Mouse (Mus musculus) hindbrain, postnatal 0 days (tissue): Measurements from ENCODE around the gene Prtn3. TPM values are rescaled to one million over a fixed set of nuclear protein-coding genes. Genes with fewer than 3 reads are reported as not detected.
A peak's percentile ranks its signal among the peaks of the same experiment; 100 is the strongest.

Source experiments
- ATAC-seq: fragments of 200-750 bp; cut with Nextera tagmentation; 2 replicates; pipeline ENCODE4 v1.8.0; 2017; ENCODE audit warnings: mild to moderate bottlenecking, moderate TSS enrichment, moderate library complexity
- DNase-seq: peaks from one replicate; pipeline ENCODE4 v3.0.0-alpha.2; 2015; ENCODE audit warnings: low spot score
- H3K27ac ChIP-seq: fragments of 300-500 bp; sonication (generic); 2 replicates; pipeline ENCODE4 v1.5.1; 2014; ENCODE audit warnings: mild to moderate bottlenecking
- H3K27me3 ChIP-seq: fragments of 300-500 bp; sonication (generic); 2 replicates; pipeline ENCODE4 v1.6.1; 2014; ENCODE audit warnings: low read length, mixed read lengths; ENCODE audit not compliant: insufficient read depth
- H3K36me3 ChIP-seq: fragments of 300-500 bp; sonication (generic); 2 replicates; pipeline ENCODE4 v1.6.1; 2014; ENCODE audit warnings: low read length, mixed read lengths; ENCODE audit not compliant: insufficient read depth
- H3K4me1 ChIP-seq: fragments of 300-500 bp; sonication (generic); 2 replicates; pipeline ENCODE4 v1.6.1; 2014; ENCODE audit warnings: antibody characterized with exemption, low read length, mixed read lengths; ENCODE audit not compliant: insufficient read depth
- H3K4me2 ChIP-seq: fragments of 300-500 bp; sonication (generic); 2 replicates; pipeline ENCODE4 v1.6.1; 2014; ENCODE audit warnings: low read depth, mild to moderate bottlenecking, low read length, moderate library complexity, mixed read lengths
- H3K4me3 ChIP-seq: fragments of 300-500 bp; sonication (generic); 2 replicates; pipeline ENCODE4 v1.5.1; 2014; ENCODE audit warnings: low read length
- H3K9ac ChIP-seq: fragments of 300-500 bp; sonication (generic); replicated peaks from 2 replicates; pipeline ENCODE4 v1.6.1; 2014; ENCODE audit warnings: mild to moderate bottlenecking, low read length, moderate library complexity, mixed read lengths
- H3K9me3 ChIP-seq: fragments of 300-500 bp; sonication (generic); 2 replicates; pipeline ENCODE4 v1.6.1; 2016; ENCODE audit warnings: low read length, mixed read lengths
- CTCF ChIP-seq: IDR thresholded peaks from 2 replicates; pipeline ENCODE4 v1.5.1; 2016; ENCODE audit warnings: antibody characterized with exemption, control low read depth, low read depth
- WGBS: fragments of 180-500 bp; shearing (Covaris S2); extraction: QIAGEN DNeasy Blood & Tissue Kit; methylation state at CpG from one replicate; pipeline ENCODE4 v1.1.7; 2014; 5-methylcytosine and 5-hydroxymethylcytosine counted together
- polyA plus RNA-seq: library from polyadenylated mRNA; unstranded; fragments of >200 nt; fragmentation: Nextera tagmentation; extraction: Ambion mirVana; gene quantifications from 2 replicates; pipeline ENCODE4 v1.2.1, GENCODE M21; 2015
- total RNA-seq: library from RNA; depleted of rRNA; stranded (reverse); fragments of >200 nt; gene quantifications from 2 replicates; pipeline ENCODE4 v1.2.3, GENCODE M21; 2014

Prtn3 gene
- total and polyA plus RNA-seq, 2 experiments from 2014 or later, result 9.4 to 11.8 TPM

- ATAC-seq (peak; percentile 19), DNase-seq (peak; percentile 84)
- WGBS, result under 1% methylated on average over 72 of the region's 83 CpGs
Measured at GRCm38 (mm10) chr10:79854801-79855541, 19.3 kb upstream of the Prtn3 start.

GRCm38 (mm10) chr10:79855558-79856184, 18.6 kb upstream of the Prtn3 start:
- Histone ChIP-seq H3K4me3 (peak overlapping the region; percentile 96), H3K9ac (peak overlapping the region; percentile 99), H3K4me1 (peaks cover 52% of the 10 kb centered on the region), H3K36me3 (peaks cover 16% of the 10 kb centered on the region), H3K9me3 (no peaks in the 10 kb centered on the region), H3K27ac (peak overlapping the region; percentile 100), H3K27me3 (no peaks in the 10 kb centered on the region), H3K4me2 (peak overlapping the region; percentile 98)
- TF ChIP-seq CTCF, result no peak
- 3% methylated on average over 10 of the region's 10 CpGs for WGBS
- ATAC-seq (no peak), DNase-seq (peak; percentile 44)

More at GRCm38 (mm10) chr10:79854801-79855541, 19.3 kb upstream of the Prtn3 start:
- TF ChIP-seq CTCF, result no peak
- H3K36me3 ChIP-seq, result peaks cover 9% of the 10 kb centered on the region
- H3K9me3 ChIP-seq, result no peaks in the 10 kb centered on the region
- H3K4me3 ChIP-seq, result peak overlapping the region; percentile 96
- H3K9ac ChIP-seq, result peak overlapping the region; percentile 99
- H3K4me1 ChIP-seq, result peaks cover 52% of the 10 kb centered on the region
- peak overlapping the region; percentile 100 for H3K27ac ChIP-seq
- H3K4me2 ChIP-seq, result peak overlapping the region; percentile 98
- H3K27me3 ChIP-seq, result no peaks in the 10 kb centered on the region

GRCm38 (mm10) chr10:79856280-79856679, 18.0 kb upstream of the Prtn3 start:
- no peak for TF ChIP-seq CTCF
- peaks cover 22% of the 10 kb centered on the region for H3K36me3 ChIP-seq
- no peaks in the 10 kb centered on the region for H3K27me3 ChIP-seq
- H3K4me2 ChIP-seq, result peak overlapping the region; percentile 98
- no peak for ATAC-seq
- peaks cover 52% of the 10 kb centered on the region for H3K4me1 ChIP-seq
- peak overlapping the region; percentile 96 for H3K4me3 ChIP-seq
- H3K9ac ChIP-seq, result peak overlapping the region; percentile 99
- no peak for DNase-seq
- H3K27ac ChIP-seq, result peak overlapping the region; percentile 100; the same call in 1 of the 2 replicates
- WGBS, result 28% methylated on average over 6 of the region's 6 CpGs
- H3K9me3 ChIP-seq, result no peaks in the 10 kb centered on the region

DNA sequence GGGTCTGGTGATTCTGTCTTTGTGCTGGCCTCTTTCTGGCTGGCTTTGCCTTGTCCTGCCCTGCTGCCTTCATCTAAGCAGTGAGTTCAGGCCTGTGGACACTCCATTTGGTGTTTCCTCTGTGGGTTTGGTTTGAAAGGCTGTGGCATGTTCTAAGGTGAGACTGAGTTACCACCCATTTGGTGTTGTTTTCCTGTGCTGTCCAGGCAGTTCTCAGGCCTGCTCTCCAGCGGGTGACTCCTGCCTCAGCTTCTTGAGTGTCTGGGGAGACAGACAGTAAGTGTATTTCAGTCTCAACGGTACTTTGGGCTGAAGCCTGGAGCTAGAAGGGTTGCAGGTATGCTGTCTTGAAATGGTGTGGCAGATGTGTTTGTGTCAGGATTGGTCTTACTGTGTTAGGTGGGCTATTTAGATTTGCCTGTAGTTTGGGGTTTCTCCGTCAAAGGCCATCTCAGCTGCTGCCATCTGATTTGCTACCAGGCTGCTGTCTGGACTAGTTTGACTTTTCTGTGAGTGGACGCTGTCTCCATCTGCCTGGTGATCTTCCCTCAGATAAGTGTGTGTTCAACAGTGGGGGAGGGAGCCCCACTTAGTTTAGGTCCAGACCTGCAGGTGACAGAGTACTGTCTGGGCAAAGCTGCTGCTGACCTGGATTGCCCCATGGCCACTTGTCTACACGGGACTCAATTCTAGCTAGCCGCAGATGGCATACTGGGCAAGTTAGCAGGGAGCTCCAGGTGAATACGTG, 17.4 kb upstream of the Prtn3 start:
- H3K27me3 ChIP-seq, result no peaks in the 10 kb centered on the region
- H3K36me3 ChIP-seq, result peaks cover 28% of the 10 kb centered on the region
- ATAC-seq (no peak), DNase-seq (no peak)
- peak overlapping the region; percentile 98 for H3K4me2 ChIP-seq
- peak overlapping the region; percentile 100; the same call in 1 of the 2 replicates for H3K27ac ChIP-seq
- TF ChIP-seq CTCF, result no peak
- H3K9me3 ChIP-seq, result no peaks in the 10 kb centered on the region
- H3K4me1 ChIP-seq, result peaks cover 48% of the 10 kb centered on the region
- peak overlapping the region; percentile 99 for H3K9ac ChIP-seq
- WGBS, result 39% methylated on average over 7 of the region's 7 CpGs
- peak overlapping the region; percentile 96 for H3K4me3 ChIP-seq

DNA sequence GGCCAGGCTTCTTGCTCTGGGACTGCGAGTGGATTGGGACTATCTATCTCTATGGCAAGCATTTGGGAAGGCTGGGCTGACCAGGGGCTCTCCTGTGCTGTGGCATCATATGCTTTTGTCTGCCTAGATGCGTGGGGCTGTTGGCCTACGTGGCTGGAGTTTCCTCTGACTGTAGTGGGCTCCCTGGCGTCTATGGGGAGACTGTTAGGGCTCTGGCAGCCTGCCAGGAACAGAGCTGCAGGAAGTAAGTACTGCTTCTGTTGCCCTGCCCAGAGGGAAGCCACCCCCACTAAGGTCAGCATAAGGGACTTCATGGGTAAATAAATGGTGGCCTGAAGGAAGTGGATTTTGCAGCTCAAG, 16.8 kb upstream of the Prtn3 start:
- peak overlapping the region; percentile 96; the same call in 1 of the 2 replicates for H3K4me3 ChIP-seq

GRCm38 (mm10) chr10:79857894-79858293, 16.4 kb upstream of the Prtn3 start:
- Histone ChIP-seq H3K9me3 (no peaks in the 10 kb centered on the region), H3K4me2 (peak overlapping the region; percentile 98), H3K27ac (peak overlapping the region; percentile 9; the same call in 1 of the 2 replicates), H3K4me1 (peaks cover 39% of the 10 kb centered on the region), H3K27me3 (no peaks in the 10 kb centered on the region), H3K36me3 (peaks cover 38% of the 10 kb centered on the region), H3K9ac (peak overlapping the region; percentile 99; the same call in 1 of the 2 replicates), H3K4me3 (no peak overlapping the region)
- ATAC-seq (no peak), DNase-seq (no peak)
- TF ChIP-seq CTCF, result no peak
- WGBS, result 58% methylated on average over 2 of the region's 2 CpGs

More for the DNA sequence above, 16.8 kb upstream of the Prtn3 start:
- Histone ChIP-seq H3K27ac (peak overlapping the region; percentile 9; the same call in 1 of the 2 replicates), H3K9me3 (no peaks in the 10 kb centered on the region), H3K9ac (peak overlapping the region; percentile 99), H3K27me3 (no peaks in the 10 kb centered on the region), H3K4me2 (peak overlapping the region; percentile 98), H3K4me1 (peaks cover 44% of the 10 kb centered on the region), H3K36me3 (peaks cover 33% of the 10 kb centered on the region)
- 6% methylated on average over 4 of the region's 4 CpGs for WGBS
- TF ChIP-seq CTCF, result no peak
- ATAC-seq (no peak), DNase-seq (peak; percentile 66)
